Mouse (Mus musculus) limb, embryonic 15.5 days (tissue): ENCODE measurements around the gene Bicd1. TPM values are rescaled to one million over a fixed set of nuclear protein-coding genes. Genes with fewer than 3 reads are reported as not detected.

Experiments
- ATAC-seq: fragments of 200-750 bp; cut with Nextera tagmentation; 2 replicates; pipeline ENCODE4 v1.8.0; 2017; ENCODE audit warnings: low read depth, moderate TSS enrichment; ENCODE audit not compliant: insufficient number of reproducible peaks, low FRiP score, low TSS enrichment
- H3K27ac ChIP-seq: fragments of 300-500 bp; sonication (generic); 2 replicates; pipeline ENCODE4 v1.5.1; 2015; ENCODE audit warnings: moderate library complexity, mild to moderate bottlenecking, inconsistent platforms
- H3K27me3 ChIP-seq: fragments of 300-500 bp; sonication (generic); 2 replicates; pipeline ENCODE4 v1.6.1; 2015; ENCODE audit warnings: inconsistent platforms
- H3K36me3 ChIP-seq: fragments of 300-500 bp; sonication (generic); 2 replicates; pipeline ENCODE4 v1.6.1; 2015; ENCODE audit warnings: inconsistent platforms
- H3K4me1 ChIP-seq: fragments of 300-500 bp; sonication (generic); 2 replicates; pipeline ENCODE4 v1.6.1; 2015; ENCODE audit warnings: inconsistent platforms
- H3K4me2 ChIP-seq: fragments of 300-500 bp; sonication (generic); 2 replicates; pipeline ENCODE4 v1.6.1; 2015; ENCODE audit warnings: mild to moderate bottlenecking, inconsistent platforms
- H3K4me3 ChIP-seq: fragments of 300-500 bp; sonication (generic); 2 replicates; pipeline ENCODE4 v1.5.1; 2015; ENCODE audit warnings: mild to moderate bottlenecking, inconsistent platforms
- H3K9ac ChIP-seq: fragments of 300-500 bp; sonication (generic); 2 replicates; pipeline ENCODE4 v1.6.1; 2015; ENCODE audit warnings: inconsistent platforms
- H3K9me3 ChIP-seq: fragments of 300-500 bp; sonication (generic); 2 replicates; pipeline ENCODE4 v1.6.1; 2016; ENCODE audit warnings: inconsistent platforms
- WGBS: fragments of 180-500 bp; shearing (Covaris S2); methylation state at CpG from one replicate; pipeline ENCODE4 v1.1.7; 2015; 5-methylcytosine and 5-hydroxymethylcytosine counted together
- microRNA-seq: library from miRNA; unstranded; fragments of <30 nt; microRNA quantifications from one replicate; pipeline ENCODE4, GENCODE M21; 2016
- polyA plus RNA-seq: library from polyadenylated mRNA; unstranded; fragments of >200 nt; fragmentation: Nextera tagmentation; extraction: Ambion mirVana; gene quantifications from 2 replicates; pipeline ENCODE4 v1.2.1, GENCODE M21; 2015

The Bicd1 gene
- polyA plus RNA-seq, 1 experiment from 2014 or later, result 3.1 TPM

DNA sequence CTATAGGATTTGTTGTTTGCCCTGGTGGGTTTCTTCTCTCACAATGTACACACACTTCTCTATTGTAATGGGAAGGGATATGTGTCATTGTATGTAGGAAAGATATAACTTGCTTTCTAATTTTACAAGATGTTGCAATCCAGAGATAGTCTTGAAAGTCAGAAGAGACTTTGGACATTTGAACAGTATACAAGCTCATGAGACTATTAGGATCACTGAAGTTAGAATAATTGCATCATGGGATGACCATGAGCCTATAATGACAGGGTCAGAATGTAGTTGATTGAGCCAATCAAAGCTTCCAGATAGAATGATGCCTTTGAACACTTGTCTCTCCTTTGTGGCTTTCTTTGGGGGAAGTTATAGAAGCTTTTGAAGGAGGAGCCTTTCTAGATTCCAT is 171.4 kb downstream of the Bicd1 start:
- H3K4me3 ChIP-seq, result no peak overlapping the region
- no peaks in the 10 kb centered on the region for H3K4me1 ChIP-seq
- H3K27me3 ChIP-seq, result no peaks in the 10 kb centered on the region
- no peak overlapping the region for H3K27ac ChIP-seq
- H3K36me3 ChIP-seq, result no peaks in the 10 kb centered on the region
- no peak overlapping the region for H3K4me2 ChIP-seq
- no peak for ATAC-seq
- H3K9me3 ChIP-seq, result no peaks in the 10 kb centered on the region
- H3K9ac ChIP-seq, result no peak overlapping the region

- H3K9ac ChIP-seq, result no peak overlapping the region
- H3K36me3 ChIP-seq, result no peaks in the 10 kb centered on the region
- no peak overlapping the region for H3K4me3 ChIP-seq
- no peaks in the 10 kb centered on the region for H3K27me3 ChIP-seq
- H3K4me2 ChIP-seq, result no peak overlapping the region
- H3K9me3 ChIP-seq, result no peaks in the 10 kb centered on the region
- no peak overlapping the region for H3K27ac ChIP-seq
- H3K4me1 ChIP-seq, result no peaks in the 10 kb centered on the region
- ATAC-seq, result no peak
- WGBS, result 92% methylated on average over 7 of the region's 7 CpGs
Measured at GRCm38 (mm10) chr6:149585708-149586504, 177.2 kb downstream of the Bicd1 start.

Small RNAs within 50 kb of the gene (microRNA-seq; reads per million reads assigned to microRNA genes)
- gene Gm24307, result not detected

Other genes with a start within 250 kb of the Bicd1 start
- gene Amn1, start 220.2 kb upstream of the Bicd1 start, polyA plus RNA-seq, result 24.1 and 24.5 TPM in 2 replicates
- 39.7 and 41.7 TPM in 2 replicates for gene Resf1, start 99.5 kb upstream of the Bicd1 start, polyA plus RNA-seq